Comparison of ENCODE assay signal across 8 mouse cellular contexts in genomic region chr4:155846871-155847578, GRCm38 (mm10). TPM values are rescaled to one million over a fixed set of nuclear protein-coding genes. Genes with fewer than 3 reads are reported as not detected.
DNase-seq lines count a peak whose midpoint lies in the region; ATAC-seq and TF ChIP-seq lines count a peak whose summit lies in the region.

Dvl1 (plus strand) TSS chr4:155847402.

- peak within 1 kb of the TSS; percentile 87 for H3K4me3 ChIP-seq in embryonic facial prominence, embryonic 10.5 days
- H3K4me3 ChIP-seq in intestine, postnatal 0 days (ENCODE audit: low read depth, low read length) = peak within 1 kb of the TSS; percentile 75
- peak within 1 kb of the TSS; percentile 94 for H3K4me3 ChIP-seq in midbrain, embryonic 10.5 days

- peak; percentile 67 for TF ChIP-seq CTCF in intestine, postnatal 0 days (IDR thresholded peaks at IDR 0.05; ENCODE audit: low read depth)

- peak; percentile 87 for ATAC-seq in intestine, postnatal 0 days

- peak; percentile 99 for DNase-seq in adrenal gland, postnatal 10 days
- DNase-seq in embryonic facial prominence, embryonic 10.5 days (ENCODE audit: low spot score) = peak; percentile 97
- no peak for DNase-seq in gonadal fat pad, adult 2 months (ENCODE audit: low read depth)
- DNase-seq in left cerebral cortex, postnatal 36 days (ENCODE audit: low spot score in 2 of 2) = peak; percentile 94 to 97
- DNase-seq in midbrain, embryonic 10.5 days (ENCODE audit: low spot score) = peak; percentile 94
- peak; percentile 82 to 83 for DNase-seq in right cerebral cortex, postnatal 36 days (ENCODE audit: low spot score in 2 of 2)
- peak; percentile 96 for DNase-seq in urinary bladder, postnatal 4 days (ENCODE audit: low spot score in 2 of 2)

- H3K27ac ChIP-seq in embryonic facial prominence, embryonic 10.5 days (replicated peaks) = peak within 1 kb of the TSS; percentile 83
- peak within 1 kb of the TSS; percentile 65 for H3K27ac ChIP-seq in intestine, postnatal 0 days (ENCODE audit: low read depth, low read length)
- peak within 1 kb of the TSS; percentile 89 for H3K27ac ChIP-seq in midbrain, embryonic 10.5 days (replicated peaks)

- peak within 1 kb of the TSS; percentile 98 for H3K4me2 ChIP-seq in intestine, postnatal 0 days (replicated peaks; ENCODE audit: low read depth)

- H3K27me3 ChIP-seq in embryonic facial prominence, embryonic 10.5 days (replicated peaks; ENCODE audit: low read depth, poor library complexity, severe bottlenecking) = peaks cover 14% of the 10 kb centered on the region
- H3K27me3 ChIP-seq in intestine, postnatal 0 days (replicated peaks; ENCODE audit: control insufficient read depth, insufficient read depth, low read length) = no peaks in the 10 kb centered on the region
- H3K27me3 ChIP-seq in midbrain, embryonic 10.5 days (ENCODE audit: low read depth, poor library complexity, severe bottlenecking) = peaks cover 17% of the 10 kb centered on the region

- H3K4me1 ChIP-seq in embryonic facial prominence, embryonic 10.5 days = peaks cover 33% of the 10 kb centered on the region
- H3K4me1 ChIP-seq in intestine, postnatal 0 days (replicated peaks; ENCODE audit: control insufficient read depth, insufficient read depth, low read length) = peaks cover 6% of the 10 kb centered on the region; the same call in 1 of the 2 replicates
- peaks cover 37% of the 10 kb centered on the region for H3K4me1 ChIP-seq in midbrain, embryonic 10.5 days

- intact Hi-C loops in left cerebral cortex, postnatal 36 days (cut with DNase I) = loop anchor here (2.0 kb wide), 1 partner anchor 22 kb away; the partner anchor contains the start of genes Cptp and Ints11

- H3K36me3 ChIP-seq in embryonic facial prominence, embryonic 10.5 days (replicated peaks) = peaks cover 22% of the 10 kb centered on the region
- H3K36me3 ChIP-seq in intestine, postnatal 0 days (ENCODE audit: control insufficient read depth, insufficient read depth) = peaks cover 5% of the 10 kb centered on the region; the same call in 1 of the 2 replicates
- H3K36me3 ChIP-seq in midbrain, embryonic 10.5 days = peaks cover 24% of the 10 kb centered on the region

- 3% methylated on average over 65 of the region's 65 CpGs for WGBS in embryonic facial prominence, embryonic 10.5 days
- WGBS in intestine, postnatal 0 days = 2% methylated on average over 36 of the region's 65 CpGs
- 2% methylated on average over 62 of the region's 65 CpGs for WGBS in midbrain, embryonic 10.5 days

- H3K9me3 ChIP-seq in embryonic facial prominence, embryonic 10.5 days = no peaks in the 10 kb centered on the region
- no peaks in the 10 kb centered on the region for H3K9me3 ChIP-seq in intestine, postnatal 0 days (ENCODE audit: control insufficient read depth)
- H3K9me3 ChIP-seq in midbrain, embryonic 10.5 days (replicated peaks) = no peaks in the 10 kb centered on the region

- H3K9ac ChIP-seq in intestine, postnatal 0 days (ENCODE audit: low read depth, low read length) = peak within 1 kb of the TSS; percentile 87

RNA-seq across cellular contexts. Expression of gene Dvl1, which starts in this region (rescaled TPM):
- 10 to 100 TPM; 58.2 to 59.0 TPM for total RNA-seq in adrenal gland, postnatal 10 days (2021)
- 4.3 and 5.0 TPM in 2 replicates for polyA plus RNA-seq in embryonic facial prominence, embryonic 10.5 days (2016; fragmentation: Nextera tagmentation; extraction: Ambion mirVana)
- 124 and 139 TPM in 2 replicates for polyA plus RNA-seq in gonadal fat pad, adult 2 months (2012; rRNA removed)
- 6.3 and 6.5 TPM in 2 replicates for polyA plus RNA-seq in intestine, postnatal 0 days (2015; fragmentation: Nextera tagmentation; extraction: Ambion mirVana)
- 10 to 100 TPM; 85.8 to 91.7 TPM for total RNA-seq in left cerebral cortex, postnatal 36 days (2021)
- polyA plus RNA-seq in midbrain, embryonic 10.5 days (2016; fragmentation: Nextera tagmentation; extraction: Ambion mirVana) = 5.0 and 5.4 TPM in 2 replicates

Comparison
In these comparisons a context has a peak if more than half of its experiments do, and no peak if none do; other contexts are left out.
1. RNA of gene Dvl1 (polyA plus RNA-seq): 124 to 139 TPM in gonadal fat pad, adult 2 months; 6.3 to 6.5 TPM in intestine, postnatal 0 days, 5.0 to 5.4 TPM in midbrain, embryonic 10.5 days and 4.3 to 5.0 TPM in embryonic facial prominence, embryonic 10.5 days; every median in the first group is over 10 times any median in the second.
2. Peak in every context shown above with its lines, with median percentiles within 50 percentile points of each other: H3K27ac ChIP-seq and H3K4me3 ChIP-seq.